Mouse (Mus musculus) liver, embryonic 11.5 days (tissue): Measurements from ENCODE around the gene 2210407C18Rik. TPM values are rescaled to one million over a fixed set of nuclear protein-coding genes. Genes with fewer than 3 reads are reported as not detected.

Experiments
- ATAC-seq: fragments of 200-750 bp; cut with Nextera tagmentation; replicated peaks from 2 replicates; pipeline ENCODE4 v1.8.0; 2017; ENCODE audit warnings: moderate number of reproducible peaks, mild to moderate bottlenecking, moderate TSS enrichment, moderate library complexity; ENCODE audit not compliant: low FRiP score
- DNase-seq: peaks from one replicate; pipeline ENCODE4 v3.0.0-alpha.2; 2017; ENCODE audit warnings: low spot score
- H3K27ac ChIP-seq: fragments of 300-500 bp; sonication (generic); 2 replicates; pipeline ENCODE4 v1.5.1; 2014; ENCODE audit warnings: mild to moderate bottlenecking, low read depth, low read length, control low read depth
- H3K27me3 ChIP-seq: fragments of 300-500 bp; sonication (generic); replicated peaks from 2 replicates; pipeline ENCODE4 v1.6.1; 2014; ENCODE audit warnings: low read length, mixed read lengths; ENCODE audit not compliant: control insufficient read depth, insufficient read depth
- H3K36me3 ChIP-seq: fragments of 300-500 bp; sonication (generic); 2 replicates; pipeline ENCODE4 v1.6.1; 2014; ENCODE audit warnings: mild to moderate bottlenecking, low read length, moderate library complexity, mixed read lengths; ENCODE audit not compliant: control insufficient read depth, insufficient read depth
- H3K4me1 ChIP-seq: fragments of 300-500 bp; sonication (generic); replicated peaks from 2 replicates; pipeline ENCODE4 v1.6.1; 2014; ENCODE audit warnings: low read length, mixed read lengths; ENCODE audit not compliant: control insufficient read depth, insufficient read depth
- H3K4me2 ChIP-seq: fragments of 300-500 bp; sonication (generic); 2 replicates; pipeline ENCODE4 v1.6.1; 2014; ENCODE audit warnings: mild to moderate bottlenecking, control low read depth, moderate library complexity
- H3K4me3 ChIP-seq: fragments of 300-500 bp; sonication (generic); 2 replicates; pipeline ENCODE4 v1.5.1; 2014; ENCODE audit warnings: low read depth, low read length, control low read depth
- H3K9ac ChIP-seq: fragments of 300-500 bp; sonication (generic); 2 replicates; pipeline ENCODE4 v1.6.1; 2014; ENCODE audit warnings: low read depth, low read length, control low read depth
- H3K9me3 ChIP-seq: fragments of 300-500 bp; sonication (generic); 2 replicates; pipeline ENCODE4 v1.6.1; 2016; ENCODE audit warnings: low read length, inconsistent platforms, mixed read lengths; ENCODE audit not compliant: control insufficient read depth
- WGBS: fragments of 180-500 bp; shearing (Covaris S2); extraction: QIAGEN DNeasy Blood & Tissue Kit; methylation state at CpG from one replicate; pipeline ENCODE4 v1.1.7; 2014; 5-methylcytosine and 5-hydroxymethylcytosine counted together
- polyA plus RNA-seq: library from polyadenylated mRNA; unstranded; fragments of >200 nt; fragmentation: Nextera tagmentation; extraction: Ambion mirVana; gene quantifications from 2 replicates; pipeline ENCODE4 v1.2.1, GENCODE M21; 2014

Gene 2210407C18Rik
- not detected in 2 replicates for polyA plus RNA-seq

DNA sequence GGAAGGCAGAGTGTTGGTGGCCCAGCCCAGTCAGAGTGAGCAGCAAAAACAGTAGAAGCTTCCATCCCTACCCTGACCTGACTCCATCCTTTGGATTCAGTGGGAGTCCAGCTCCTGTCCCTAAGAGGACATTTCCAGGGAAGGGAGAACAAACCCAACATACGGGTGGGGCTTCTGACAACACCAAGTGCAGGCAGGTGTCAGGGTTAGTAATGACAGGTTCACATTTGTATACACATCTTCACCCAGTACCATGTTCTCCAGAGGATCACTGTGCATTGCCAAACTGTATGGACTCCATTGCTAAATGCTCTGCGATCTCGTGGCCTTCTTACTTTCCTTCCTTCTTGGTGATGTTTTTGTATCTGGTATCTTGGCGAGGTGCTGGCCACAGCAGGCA lies at the start of gene 2210407C18Rik:
2210407C18Rik (minus strand) TSS at position 101 of the 400 bp plus-strand sequence.
- Histone ChIP-seq H3K27ac (no peak within 1 kb of the TSS), H3K9ac (no peak within 1 kb of the TSS), H3K36me3 (no peaks in the 10 kb centered on the region), H3K4me1 (no peaks in the 10 kb centered on the region), H3K9me3 (no peaks in the 10 kb centered on the region), H3K4me3 (no peak within 1 kb of the TSS), H3K4me2 (no peak within 1 kb of the TSS), H3K27me3 (no peaks in the 10 kb centered on the region)
- ATAC-seq (no peak), DNase-seq (no peak)
- 83% methylated on average over 4 of the region's 4 CpGs for whole genome bisulfite sequencing

DNA sequence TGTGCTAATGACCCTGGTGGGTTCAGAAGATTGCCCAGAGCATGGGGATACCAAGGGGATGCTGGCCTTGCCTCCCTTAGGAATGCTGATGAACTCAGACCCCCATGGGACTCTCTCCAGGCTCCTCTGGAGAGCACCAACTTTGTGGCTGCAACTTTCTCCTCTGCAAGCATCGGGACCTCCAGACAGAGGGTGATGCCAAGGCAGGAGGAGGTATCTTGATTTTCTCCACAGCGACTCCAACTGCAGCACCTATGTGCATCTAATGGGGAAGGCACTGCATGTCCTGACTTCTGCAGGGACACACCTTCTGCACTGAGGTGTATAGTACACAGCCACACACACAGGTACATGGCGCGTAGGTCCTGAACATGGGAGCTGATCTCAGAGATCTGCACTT lies 42.7 kb upstream of the 2210407C18Rik start, which contains the start of gene Olfr322:
Olfr322 (plus strand) TSS at position 187 of the 400 bp plus-strand sequence.
- Histone ChIP-seq H3K9me3 (no peaks in the 10 kb centered on the region), H3K9ac (no peak within 1 kb of the TSS), H3K27ac (no peak within 1 kb of the TSS), H3K4me2 (no peak within 1 kb of the TSS), H3K4me3 (no peak within 1 kb of the TSS), H3K36me3 (no peaks in the 10 kb centered on the region), H3K27me3 (no peaks in the 10 kb centered on the region), H3K4me1 (no peaks in the 10 kb centered on the region)
- ATAC-seq, result no peak
- WGBS, result 87% methylated on average over 4 of the region's 4 CpGs
- no peak for DNase-seq

DNA sequence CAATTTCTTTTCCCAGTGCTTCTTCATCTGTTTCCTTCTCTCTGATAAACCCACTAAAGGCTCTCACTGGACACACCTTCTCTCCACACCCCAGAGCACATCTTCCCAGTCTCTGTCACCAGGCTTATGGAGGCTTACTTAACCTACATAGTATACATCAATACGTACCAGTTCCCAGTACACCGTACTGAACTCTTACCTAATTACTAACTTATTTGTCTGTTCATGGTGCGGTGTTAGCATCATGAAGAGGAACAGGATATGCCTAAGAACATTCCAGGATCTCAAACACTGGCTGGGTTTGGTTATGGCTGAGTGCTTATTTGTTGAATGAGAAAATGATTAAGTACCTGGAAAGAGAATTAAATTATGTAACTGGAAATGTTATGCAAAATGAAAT lies 39.3 kb upstream of the 2210407C18Rik start:
- ATAC-seq (no peak), DNase-seq (no peak)
- Histone ChIP-seq H3K27ac (no peak overlapping the region), H3K9ac (no peak overlapping the region), H3K9me3 (no peaks in the 10 kb centered on the region), H3K27me3 (no peaks in the 10 kb centered on the region), H3K36me3 (no peaks in the 10 kb centered on the region), H3K4me1 (no peaks in the 10 kb centered on the region), H3K4me2 (no peak overlapping the region), H3K4me3 (no peak overlapping the region)
- WGBS, result 90% methylated on average over 3 of the region's 3 CpGs

GRCm38 (mm10) chr11:58643350-58643749 lies 27.5 kb upstream of the 2210407C18Rik start:
- Histone ChIP-seq H3K36me3 (no peaks in the 10 kb centered on the region), H3K27ac (no peak overlapping the region; the same call in 1 of the 2 replicates), H3K27me3 (peaks cover 3% of the 10 kb centered on the region; the same call in 1 of the 2 replicates), H3K9ac (no peak overlapping the region), H3K4me1 (peaks cover 13% of the 10 kb centered on the region), H3K9me3 (no peaks in the 10 kb centered on the region), H3K4me2 (peak overlapping the region; percentile 90; the same call in 1 of the 2 replicates), H3K4me3 (no peak overlapping the region)
- ATAC-seq, result no peak
- WGBS, result 27% methylated on average over 6 of the region's 6 CpGs
- DNase-seq, result peak; percentile 56

GRCm38 (mm10) chr11:58641638-58642358 lies 25.9 kb upstream of the 2210407C18Rik start:
- WGBS, result 62% methylated on average over 13 of the region's 13 CpGs
- Histone ChIP-seq H3K27me3 (peaks cover 3% of the 10 kb centered on the region; the same call in 1 of the 2 replicates), H3K4me3 (peak overlapping the region; percentile 64), H3K36me3 (no peaks in the 10 kb centered on the region), H3K9ac (peak overlapping the region; percentile 91), H3K27ac (peak overlapping the region; percentile 98), H3K9me3 (no peaks in the 10 kb centered on the region), H3K4me2 (peak overlapping the region; percentile 90), H3K4me1 (peaks cover 13% of the 10 kb centered on the region)
- ATAC-seq (peak; percentile 98), DNase-seq (peak; percentile 60)

- peak; percentile 49 for DNase-seq
- H3K4me3 ChIP-seq, result peak overlapping the region; percentile 64
- no peaks in the 10 kb centered on the region for H3K9me3 ChIP-seq
- peak overlapping the region; percentile 90 for H3K4me2 ChIP-seq
- peaks cover 13% of the 10 kb centered on the region for H3K4me1 ChIP-seq
- WGBS, result 14% methylated on average over 14 of the region's 14 CpGs
- peak overlapping the region; percentile 98 for H3K27ac ChIP-seq
- peaks cover 3% of the 10 kb centered on the region; the same call in 1 of the 2 replicates for H3K27me3 ChIP-seq
- H3K36me3 ChIP-seq, result no peaks in the 10 kb centered on the region
- peak overlapping the region; percentile 91 for H3K9ac ChIP-seq
- ATAC-seq, result peak; percentile 77
Measured at GRCm38 (mm10) chr11:58641057-58641456, 25.2 kb upstream of the 2210407C18Rik start.

- WGBS, result 3% methylated on average over 34 of the region's 34 CpGs
- H3K9me3 ChIP-seq, result no peaks in the 10 kb centered on the region
- H3K4me1 ChIP-seq, result peaks cover 13% of the 10 kb centered on the region
- peak within 1 kb of the TSS; percentile 90 for H3K4me2 ChIP-seq
- H3K27me3 ChIP-seq, result peaks cover 3% of the 10 kb centered on the region; the same call in 1 of the 2 replicates
- H3K9ac ChIP-seq, result peak within 1 kb of the TSS; percentile 91
- H3K36me3 ChIP-seq, result no peaks in the 10 kb centered on the region
- H3K4me3 ChIP-seq, result peak within 1 kb of the TSS; percentile 64
- H3K27ac ChIP-seq, result peak within 1 kb of the TSS; percentile 98
- DNase-seq (peak; percentile 69), ATAC-seq (peak; percentile 43)
Measured at GRCm38 (mm10) chr11:58640272-58640867, 24.5 kb upstream of the 2210407C18Rik start, which contains the start of gene Trim58. Trim58 (plus strand) TSS chr11:58640465.

- Histone ChIP-seq H3K27me3 (peaks cover 3% of the 10 kb centered on the region; the same call in 1 of the 2 replicates), H3K4me1 (peaks cover 11% of the 10 kb centered on the region)
- WGBS, result 71% methylated on average over 7 of the region's 7 CpGs
Measured at GRCm38 (mm10) chr11:58638176-58638701, 22.4 kb upstream of the 2210407C18Rik start.

More at GRCm38 (mm10) chr11:58638176-58638701, 22.4 kb upstream of the 2210407C18Rik start:
- ATAC-seq (no peak), DNase-seq (no peak)
- no peaks in the 10 kb centered on the region for H3K9me3 ChIP-seq
- no peak overlapping the region for H3K4me3 ChIP-seq
- H3K36me3 ChIP-seq, result no peaks in the 10 kb centered on the region
- H3K9ac ChIP-seq, result no peak overlapping the region
- no peak overlapping the region for H3K27ac ChIP-seq
- H3K4me2 ChIP-seq, result no peak overlapping the region
